Mouse (Mus musculus): ENCODE measurements at regions not wholly inside any gene's neighbourhood (a gene's known extent, or its start where the extent isn't known, plus 50 kb on each side); places are given as distances from the start of the nearest gene placed in this dataset.

DNA sequence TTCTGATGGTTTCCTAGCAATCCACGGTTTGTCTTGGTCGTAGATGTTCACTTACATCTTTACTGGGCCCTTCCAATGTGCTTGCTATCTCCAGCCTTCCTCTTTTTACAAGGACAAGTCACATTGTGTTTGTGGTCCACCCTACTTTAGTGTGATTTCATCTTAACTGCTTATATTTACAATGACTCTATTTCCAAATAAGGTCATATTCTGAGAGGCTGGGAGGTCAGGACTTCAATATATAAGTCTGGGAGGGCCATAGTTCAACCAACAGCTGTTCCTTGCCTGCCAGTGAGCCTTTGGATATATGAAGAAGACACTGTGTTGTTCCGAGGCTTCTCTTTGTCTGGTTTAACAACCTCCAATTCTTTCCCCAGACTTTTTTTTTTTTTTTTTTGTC, 569.9 kb downstream of the Ccdc171 start:
- H3K36me3 ChIP-seq (ENCODE audit: control insufficient read depth, insufficient read depth, low read length), result no peaks in the 10 kb centered on the region

DNA sequence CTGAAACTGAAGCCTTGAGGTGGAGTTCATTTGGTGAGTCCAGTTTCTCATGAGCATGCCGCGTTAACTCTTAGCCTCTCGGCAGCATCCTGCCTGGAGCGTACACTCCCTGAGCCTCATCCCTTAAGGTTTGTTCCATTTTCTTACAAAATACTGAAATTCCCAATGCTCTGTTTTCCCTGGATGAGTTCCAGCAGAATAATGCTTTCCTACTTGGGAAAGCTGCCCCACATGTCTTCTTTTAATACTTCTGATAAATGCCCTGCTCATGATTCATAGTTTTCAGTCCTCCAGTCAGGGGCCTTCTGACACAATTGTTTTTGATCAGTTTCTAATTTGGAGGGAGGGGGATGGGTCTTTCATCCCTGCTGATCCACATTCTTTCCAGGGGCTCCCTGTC, 570.7 kb downstream of the Ccdc171 start:
- ATAC-seq (ENCODE audit: low FRiP score), result no peak
- WGBS, result 84% methylated on average over 4 of the region's 4 CpGs

More for the DNA sequence above, 569.9 kb downstream of the Ccdc171 start:
- Histone ChIP-seq H3K4me1 (replicated peaks; ENCODE audit: control insufficient read depth, insufficient read depth, low read length) (no peaks in the 10 kb centered on the region), H3K4me3 (ENCODE audit: low read depth, low read length) (no peak overlapping the region), H3K27me3 (ENCODE audit: control insufficient read depth, insufficient read depth, low read length) (no peaks in the 10 kb centered on the region), H3K27ac (ENCODE audit: low read depth, low read length) (no peak overlapping the region), H3K9ac (ENCODE audit: low read depth, low read length) (no peak overlapping the region), H3K4me2 (replicated peaks; ENCODE audit: low read depth, low read length) (no peak overlapping the region), H3K9me3 (ENCODE audit: control insufficient read depth, low read length) (no peaks in the 10 kb centered on the region)
- no peak for DNase-seq (ENCODE audit: low spot score)
- no peak for ATAC-seq (ENCODE audit: low FRiP score)
- WGBS, result 83% methylated on average over 3 of the region's 3 CpGs

DNA sequence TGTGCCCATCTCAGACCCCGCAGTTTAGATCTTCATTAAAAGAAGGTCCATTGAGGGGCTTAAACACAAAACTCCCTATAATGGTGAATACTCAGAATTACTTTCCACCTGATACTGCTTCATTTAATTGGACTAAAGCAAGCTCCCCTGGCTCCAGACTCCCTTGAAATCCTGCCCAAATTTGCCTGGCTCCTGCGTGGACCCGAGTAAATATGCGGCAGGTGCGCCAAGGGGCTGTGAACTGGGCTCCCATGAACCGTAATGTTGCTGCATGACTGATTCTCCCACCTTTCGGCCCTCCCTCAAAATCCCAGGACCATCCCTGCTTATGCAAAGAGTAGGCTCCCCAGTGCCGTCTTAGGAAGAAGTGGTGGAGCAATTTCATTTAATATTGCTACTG, 573.7 kb downstream of the Ccdc171 start:
- Histone ChIP-seq H3K4me1 (replicated peaks; ENCODE audit: control insufficient read depth, insufficient read depth, low read length) (no peaks in the 10 kb centered on the region), H3K27ac (ENCODE audit: low read depth, low read length) (no peak overlapping the region), H3K27me3 (ENCODE audit: control insufficient read depth, insufficient read depth, low read length) (no peaks in the 10 kb centered on the region), H3K9me3 (ENCODE audit: control insufficient read depth, low read length) (no peaks in the 10 kb centered on the region), H3K9ac (ENCODE audit: low read depth, low read length) (no peak overlapping the region), H3K36me3 (ENCODE audit: control insufficient read depth, insufficient read depth, low read length) (no peaks in the 10 kb centered on the region), H3K4me2 (replicated peaks; ENCODE audit: low read depth, low read length) (no peak overlapping the region), H3K4me3 (ENCODE audit: low read depth, low read length) (no peak overlapping the region)
- no peak for ATAC-seq (ENCODE audit: low FRiP score)
- WGBS, result 94% methylated on average over 8 of the region's 8 CpGs
- no peak for DNase-seq (ENCODE audit: low spot score)

More for the DNA sequence above, 570.7 kb downstream of the Ccdc171 start:
- Histone ChIP-seq H3K9me3 (ENCODE audit: control insufficient read depth, low read length) (no peaks in the 10 kb centered on the region), H3K9ac (ENCODE audit: low read depth, low read length) (no peak overlapping the region), H3K4me1 (replicated peaks; ENCODE audit: control insufficient read depth, insufficient read depth, low read length) (no peaks in the 10 kb centered on the region), H3K4me2 (replicated peaks; ENCODE audit: low read depth, low read length) (no peak overlapping the region), H3K4me3 (ENCODE audit: low read depth, low read length) (no peak overlapping the region), H3K36me3 (ENCODE audit: control insufficient read depth, insufficient read depth, low read length) (no peaks in the 10 kb centered on the region), H3K27me3 (ENCODE audit: control insufficient read depth, insufficient read depth, low read length) (no peaks in the 10 kb centered on the region), H3K27ac (ENCODE audit: low read depth, low read length) (no peak overlapping the region)
- no peak for DNase-seq (ENCODE audit: low spot score)

DNA sequence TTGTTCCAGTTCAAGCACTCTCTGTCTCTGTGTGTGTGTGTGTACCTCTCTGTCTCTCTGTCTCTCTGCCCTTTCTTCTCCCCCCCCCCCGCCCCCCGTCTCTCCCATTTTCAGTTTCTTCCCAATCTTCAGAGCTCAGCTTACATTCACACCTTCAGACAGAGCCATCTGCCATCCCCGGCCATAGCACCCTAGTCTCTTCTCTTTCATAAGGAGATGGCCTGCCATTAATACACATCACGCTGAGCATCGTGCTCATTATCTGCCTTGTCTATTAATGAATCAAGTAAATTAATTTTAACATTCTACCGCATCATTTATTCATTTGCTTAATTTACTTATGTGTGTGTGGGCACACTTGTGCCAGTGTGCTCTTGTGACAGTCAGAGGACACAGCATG, 573.2 kb downstream of the Bnc2 start:
- Histone ChIP-seq H3K27me3 (ENCODE audit: control insufficient read depth, insufficient read depth, low read length) (no peaks in the 10 kb centered on the region), H3K9ac (ENCODE audit: low read depth, low read length) (no peak overlapping the region), H3K36me3 (ENCODE audit: control insufficient read depth, insufficient read depth, low read length) (no peaks in the 10 kb centered on the region), H3K4me3 (ENCODE audit: low read depth, low read length) (no peak overlapping the region), H3K9me3 (ENCODE audit: control insufficient read depth, low read length) (no peaks in the 10 kb centered on the region), H3K4me1 (replicated peaks; ENCODE audit: control insufficient read depth, insufficient read depth, low read length) (no peaks in the 10 kb centered on the region), H3K27ac (ENCODE audit: low read depth, low read length) (no peak overlapping the region), H3K4me2 (replicated peaks; ENCODE audit: low read depth, low read length) (no peak overlapping the region)
- WGBS, result 74% methylated on average over 6 of the region's 6 CpGs
- DNase-seq (ENCODE audit: low spot score), result no peak
- no peak for ATAC-seq (ENCODE audit: low FRiP score)

DNA sequence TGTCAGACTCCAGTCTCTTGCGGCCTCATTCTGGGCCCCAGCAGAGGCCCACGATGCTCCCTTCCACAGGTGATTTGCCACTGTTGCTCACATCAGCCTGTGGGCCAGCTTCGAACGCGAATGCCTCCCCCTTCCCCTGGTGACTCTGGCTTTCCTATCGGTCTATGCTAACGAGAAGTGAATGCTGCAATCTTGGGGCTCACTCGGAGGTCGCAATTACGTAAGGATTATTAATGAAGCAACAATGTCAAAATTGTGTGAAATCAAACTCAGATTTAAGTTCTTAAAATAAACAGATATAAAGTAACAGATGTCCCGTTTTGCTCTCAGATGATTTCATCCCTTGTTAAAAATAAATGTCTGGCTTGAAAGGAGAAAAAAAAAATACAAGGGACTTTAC, 572.3 kb downstream of the Bnc2 start:
- no peak overlapping the region for H3K4me2 ChIP-seq (replicated peaks; ENCODE audit: low read depth, low read length)
- H3K27me3 ChIP-seq (ENCODE audit: control insufficient read depth, insufficient read depth, low read length), result no peaks in the 10 kb centered on the region
- ATAC-seq (ENCODE audit: low FRiP score) (no peak), DNase-seq (ENCODE audit: low spot score) (no peak)
- no peak overlapping the region for H3K27ac ChIP-seq (ENCODE audit: low read depth, low read length)
- no peaks in the 10 kb centered on the region for H3K9me3 ChIP-seq (ENCODE audit: control insufficient read depth, low read length)
- no peaks in the 10 kb centered on the region for H3K36me3 ChIP-seq (ENCODE audit: control insufficient read depth, insufficient read depth, low read length)
- no peaks in the 10 kb centered on the region for H3K4me1 ChIP-seq (replicated peaks; ENCODE audit: control insufficient read depth, insufficient read depth, low read length)
- no peak overlapping the region for H3K4me3 ChIP-seq (ENCODE audit: low read depth, low read length)
- no peak overlapping the region for H3K9ac ChIP-seq (ENCODE audit: low read depth, low read length)
- 76% methylated on average over 11 of the region's 11 CpGs for WGBS

DNA sequence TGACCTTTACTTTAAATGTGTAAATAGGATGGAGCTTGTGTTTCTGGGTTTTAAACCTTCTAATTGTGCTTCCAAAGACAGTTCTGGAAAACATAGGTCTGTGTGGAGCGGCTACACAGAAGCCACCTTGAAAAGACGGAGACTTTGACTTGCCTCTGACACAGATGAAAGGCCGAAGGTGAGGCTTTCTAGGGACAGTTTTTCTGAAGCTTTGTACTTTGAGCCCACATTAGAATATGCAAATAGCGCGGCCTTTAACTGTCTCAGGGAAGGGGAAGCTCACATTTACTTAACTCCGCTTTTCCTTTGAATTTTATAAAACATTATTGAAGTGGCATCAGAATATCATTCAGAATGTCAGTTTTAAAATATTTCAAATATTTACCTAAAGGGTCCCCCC, 566.5 kb downstream of the Bnc2 start:
- H3K9me3 ChIP-seq (ENCODE audit: control insufficient read depth, low read length), result no peaks in the 10 kb centered on the region
- no peaks in the 10 kb centered on the region for H3K27me3 ChIP-seq (ENCODE audit: control insufficient read depth, insufficient read depth, low read length)
- no peak for ATAC-seq (ENCODE audit: low FRiP score)
- WGBS, result 66% methylated on average over 6 of the region's 6 CpGs
- H3K27ac ChIP-seq (ENCODE audit: low read depth, low read length), result no peak overlapping the region
- H3K4me3 ChIP-seq (ENCODE audit: low read depth, low read length), result no peak overlapping the region
- H3K4me1 ChIP-seq (replicated peaks; ENCODE audit: control insufficient read depth, insufficient read depth, low read length), result peaks cover 8% of the 10 kb centered on the region
- H3K9ac ChIP-seq (ENCODE audit: low read depth, low read length), result no peak overlapping the region
- H3K4me2 ChIP-seq (replicated peaks; ENCODE audit: low read depth, low read length), result no peak overlapping the region
- no peak for DNase-seq (ENCODE audit: low spot score)
- no peaks in the 10 kb centered on the region for H3K36me3 ChIP-seq (ENCODE audit: control insufficient read depth, insufficient read depth, low read length)

DNA sequence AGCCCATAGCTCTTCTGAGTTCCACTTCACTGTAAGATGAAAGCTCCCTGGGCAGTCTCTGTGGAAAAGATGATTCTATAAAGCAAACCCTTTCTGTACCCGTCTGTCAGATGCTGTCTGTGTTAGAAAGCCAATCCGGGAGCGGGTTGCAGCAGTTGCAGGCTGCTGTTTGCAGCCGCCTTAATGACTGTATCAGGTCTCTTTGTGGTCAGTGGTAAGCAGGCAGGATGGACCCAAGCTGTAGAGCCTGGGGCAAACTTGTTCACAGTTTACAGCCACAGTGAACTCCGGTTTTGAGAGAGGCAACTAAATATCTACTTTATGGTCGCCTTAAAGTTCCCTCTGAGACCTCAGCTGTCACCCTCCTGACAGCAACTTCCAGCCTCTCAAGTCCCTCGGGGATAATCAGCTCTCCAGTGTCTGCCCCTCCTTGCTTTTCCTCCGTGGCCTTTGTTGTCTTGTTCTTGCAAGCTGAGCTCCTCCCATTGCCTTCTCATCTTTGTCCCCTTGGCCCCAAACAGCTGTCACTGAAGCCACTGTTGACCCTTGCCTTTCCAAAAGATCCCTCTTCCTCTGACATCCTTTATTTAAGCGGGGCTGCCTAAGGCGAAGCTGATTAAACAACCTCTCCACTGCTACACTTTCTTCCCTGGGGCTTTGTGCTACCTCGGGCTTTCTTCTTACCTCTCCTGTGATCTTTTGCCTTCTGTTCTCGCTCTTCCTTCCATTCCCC, 565.1 kb downstream of the Bnc2 start:
- Histone ChIP-seq H3K9ac (ENCODE audit: low read depth, low read length) (no peak overlapping the region), H3K4me3 (ENCODE audit: low read depth, low read length) (no peak overlapping the region), H3K4me1 (replicated peaks; ENCODE audit: control insufficient read depth, insufficient read depth, low read length) (peaks cover 8% of the 10 kb centered on the region), H3K9me3 (ENCODE audit: control insufficient read depth, low read length) (no peaks in the 10 kb centered on the region), H3K4me2 (replicated peaks; ENCODE audit: low read depth, low read length) (no peak overlapping the region), H3K27me3 (ENCODE audit: control insufficient read depth, insufficient read depth, low read length) (no peaks in the 10 kb centered on the region), H3K27ac (ENCODE audit: low read depth, low read length) (peak overlapping the region; percentile 12; the same call in 1 of the 2 replicates), H3K36me3 (ENCODE audit: control insufficient read depth, insufficient read depth, low read length) (no peaks in the 10 kb centered on the region)
- peak; percentile 85 for ATAC-seq (ENCODE audit: low FRiP score)
- DNase-seq (ENCODE audit: low spot score), result peak; percentile 65
- WGBS, result 5% methylated on average over 12 of the region's 12 CpGs

DNA sequence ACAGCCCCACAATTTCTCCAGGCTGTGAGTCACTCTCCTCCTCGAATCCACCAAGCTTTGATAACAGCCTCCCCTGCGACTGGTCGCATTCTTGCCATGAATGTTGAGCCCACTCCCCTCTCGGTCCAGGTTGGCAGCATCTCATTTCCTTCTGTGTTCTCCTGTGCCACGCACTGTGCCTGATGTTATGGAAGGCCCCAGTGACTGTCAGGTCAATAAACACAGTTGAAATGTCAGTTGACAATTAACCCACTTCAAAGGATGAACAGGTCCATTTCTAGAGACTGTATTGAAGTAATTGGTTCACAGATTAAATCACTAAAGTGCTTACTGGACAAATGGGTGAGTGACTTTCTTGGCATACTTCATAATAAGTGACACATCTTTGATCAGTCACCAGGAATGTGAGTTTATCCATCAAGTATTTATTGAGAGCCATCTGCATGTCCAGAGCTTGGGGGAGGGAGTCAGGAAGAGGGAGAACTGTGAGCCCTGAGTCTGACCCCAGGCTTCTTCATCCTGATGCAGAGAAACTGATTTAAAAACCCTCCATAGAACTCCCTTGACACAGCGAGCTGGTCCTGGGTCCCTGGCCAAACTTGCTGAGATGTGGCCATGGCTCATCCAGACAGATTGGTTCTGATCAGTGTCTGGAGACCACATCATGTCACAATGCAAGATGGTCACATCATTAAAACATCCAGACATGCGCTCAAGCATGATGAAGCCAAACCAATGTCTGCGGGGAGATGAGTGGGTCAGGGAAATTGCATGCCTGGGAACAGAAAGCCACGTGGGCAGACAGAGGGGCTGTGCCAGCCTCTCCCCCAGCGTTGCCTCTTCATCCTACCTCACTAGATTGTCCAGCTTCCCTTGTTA, 560.7 kb downstream of the Bnc2 start:
- no peak for ATAC-seq (ENCODE audit: low FRiP score)
- Histone ChIP-seq H3K27me3 (ENCODE audit: control insufficient read depth, insufficient read depth, low read length) (no peaks in the 10 kb centered on the region), H3K4me2 (replicated peaks; ENCODE audit: low read depth, low read length) (no peak overlapping the region), H3K4me3 (ENCODE audit: low read depth, low read length) (no peak overlapping the region), H3K4me1 (replicated peaks; ENCODE audit: control insufficient read depth, insufficient read depth, low read length) (peaks cover 7% of the 10 kb centered on the region), H3K9me3 (ENCODE audit: control insufficient read depth, low read length) (no peaks in the 10 kb centered on the region), H3K27ac (ENCODE audit: low read depth, low read length) (no peak overlapping the region), H3K36me3 (ENCODE audit: control insufficient read depth, insufficient read depth, low read length) (no peaks in the 10 kb centered on the region), H3K9ac (ENCODE audit: low read depth, low read length) (no peak overlapping the region)
- 81% methylated on average over 10 of the region's 10 CpGs for WGBS
- no peak for DNase-seq (ENCODE audit: low spot score)

All from hindbrain, embryonic 11.5 days (tissue).